Mouse (Mus musculus) brain, embryonic 18.5 days (tissue): ENCODE data around the gene Mad1l1.
"Not testable (repeated sequence)": the region's sequence is repeated elsewhere in the genome, so short reads cannot be mapped to it uniquely, and the experiment has no call there.

ENCODE experiments used
- DNase-seq: peaks from one replicate; pipeline ENCODE4 v3.0.0-alpha.2; 2012; ENCODE audit warnings: low read depth, low spot score

The Mad1l1 gene

DNA sequence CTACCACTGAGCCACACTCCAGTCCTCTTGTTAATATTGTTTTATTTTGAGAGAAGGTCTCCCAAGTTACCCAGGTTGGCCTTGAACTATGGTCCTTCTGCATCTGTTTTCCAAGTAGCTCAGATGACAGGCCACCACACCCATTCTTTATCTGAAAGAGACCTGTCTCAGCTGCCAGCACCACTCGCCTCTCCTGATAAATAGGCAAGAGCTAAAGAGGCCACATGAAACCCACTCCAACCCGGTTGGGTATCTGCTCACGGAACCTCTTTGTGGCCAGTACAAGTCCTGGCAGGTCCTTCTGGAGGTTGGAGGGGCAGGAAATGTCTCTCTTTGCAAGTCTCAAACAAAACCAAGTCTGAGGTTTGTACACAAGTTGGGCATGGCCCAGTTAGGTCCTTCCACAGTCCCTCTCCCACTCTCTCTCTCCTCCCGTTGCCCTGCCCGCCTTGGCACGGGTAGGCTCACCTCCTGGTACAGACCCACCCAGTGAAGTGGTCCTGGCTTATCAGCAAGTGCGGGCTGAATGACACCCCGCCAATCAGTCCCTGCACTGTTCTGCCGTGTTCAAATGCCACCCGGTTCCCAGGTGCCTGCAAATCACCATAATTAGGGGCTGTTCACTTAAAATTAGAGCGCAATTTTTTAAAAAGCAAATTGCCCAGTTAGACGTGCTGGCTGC, 308.9 kb downstream of the Mad1l1 start:
- no peak for DNase-seq

DNA sequence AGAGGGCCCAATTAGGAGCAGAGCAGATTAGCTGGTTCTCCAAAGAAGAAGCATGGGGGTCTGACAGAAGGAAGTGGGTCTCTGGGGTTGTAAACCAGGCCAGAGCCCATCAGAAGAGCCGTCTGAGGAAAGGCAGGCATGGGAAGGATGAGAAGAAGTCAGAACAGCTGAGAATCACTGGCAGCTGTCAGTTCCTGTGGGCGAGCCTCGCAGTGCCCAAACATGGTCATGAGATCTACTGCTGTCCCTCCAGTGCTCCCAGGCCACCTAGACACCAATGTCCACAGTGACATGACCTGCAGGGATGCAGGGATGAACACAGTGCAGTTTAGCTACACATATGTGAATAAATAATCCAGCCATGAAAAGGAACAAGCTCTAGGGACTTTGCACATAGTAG, 310.9 kb downstream of the Mad1l1 start:
- DNase-seq = no peak

DNA sequence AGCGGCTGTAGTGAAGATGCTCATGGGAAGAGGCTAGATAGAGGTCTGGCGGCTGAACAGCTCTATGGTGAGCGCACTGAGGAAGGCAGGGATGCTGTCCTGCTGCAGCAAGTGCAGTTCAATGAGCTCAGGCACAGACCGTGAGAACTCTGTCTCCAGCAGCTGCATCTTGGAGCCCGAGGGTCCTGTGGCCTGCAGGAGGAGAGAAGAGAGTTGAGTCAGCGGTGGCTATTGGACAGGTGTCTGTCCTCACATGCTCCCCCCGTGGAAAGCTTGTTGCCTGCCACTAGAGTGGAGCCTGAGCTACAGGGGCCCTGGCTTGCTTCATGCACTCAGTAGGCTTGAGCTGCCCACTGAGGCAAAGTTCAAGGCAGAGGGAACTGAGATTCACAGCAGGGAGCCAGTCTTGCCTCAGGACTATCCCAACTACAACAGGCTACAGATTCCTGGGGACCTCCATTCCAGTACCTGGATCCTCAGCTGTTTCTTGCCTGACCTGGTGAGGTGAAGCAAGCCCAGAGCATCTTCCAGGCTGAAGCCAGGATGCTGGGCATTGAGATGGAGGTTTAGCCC, 312.2 kb downstream of the Mad1l1 start:
- no peak for DNase-seq

GRCm38 (mm10) chr5:140008523-140008806, 312.9 kb downstream of the Mad1l1 start:
- DNase-seq = no peak

DNA sequence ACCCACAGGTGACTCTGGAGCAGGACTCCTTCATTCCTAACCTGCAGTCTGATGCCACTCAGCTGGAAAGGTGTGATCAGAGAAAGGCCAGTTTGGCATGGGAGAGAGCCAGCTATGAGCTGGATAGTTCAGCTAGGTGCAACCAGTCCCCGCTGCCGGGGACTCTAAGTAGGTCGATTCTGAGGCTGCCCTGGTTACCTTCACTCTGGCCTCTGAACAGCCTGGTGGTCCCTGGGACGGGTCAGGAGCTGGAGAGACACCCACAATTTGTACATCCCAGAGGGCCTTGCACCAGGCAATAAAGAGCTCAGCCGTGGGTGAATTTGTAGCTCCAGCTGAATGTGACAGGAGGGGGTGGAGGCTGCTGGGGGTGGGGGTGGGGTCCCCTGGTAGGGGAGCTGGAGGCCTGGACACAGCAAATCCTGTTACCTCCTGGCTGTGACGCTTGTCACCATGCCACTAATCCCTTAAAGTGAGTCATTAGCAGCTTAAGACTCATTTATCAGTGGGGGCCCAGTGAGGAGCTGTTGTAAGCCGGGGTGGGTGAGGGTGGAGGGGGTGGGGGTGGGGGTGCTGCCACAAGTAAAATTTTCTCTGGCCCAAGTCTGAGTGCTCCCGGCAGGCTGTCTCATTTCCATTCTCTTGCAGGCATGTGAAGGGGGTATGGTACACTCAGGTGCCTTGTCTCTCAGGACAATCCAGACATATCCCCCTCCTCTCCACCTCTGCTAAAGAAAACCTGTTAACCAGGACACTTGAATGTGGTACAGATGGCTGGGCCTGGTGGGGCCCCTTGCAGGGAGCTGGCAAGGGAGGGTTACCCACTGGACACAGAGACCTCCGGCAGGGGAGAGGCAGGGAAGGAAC, 313.5 kb downstream of the Mad1l1 start:
- no peak for DNase-seq

- no peak for DNase-seq
These were observed 314.5 kb downstream of the Mad1l1 start for GRCm38 (mm10) chr5:140006861-140007260.

DNA sequence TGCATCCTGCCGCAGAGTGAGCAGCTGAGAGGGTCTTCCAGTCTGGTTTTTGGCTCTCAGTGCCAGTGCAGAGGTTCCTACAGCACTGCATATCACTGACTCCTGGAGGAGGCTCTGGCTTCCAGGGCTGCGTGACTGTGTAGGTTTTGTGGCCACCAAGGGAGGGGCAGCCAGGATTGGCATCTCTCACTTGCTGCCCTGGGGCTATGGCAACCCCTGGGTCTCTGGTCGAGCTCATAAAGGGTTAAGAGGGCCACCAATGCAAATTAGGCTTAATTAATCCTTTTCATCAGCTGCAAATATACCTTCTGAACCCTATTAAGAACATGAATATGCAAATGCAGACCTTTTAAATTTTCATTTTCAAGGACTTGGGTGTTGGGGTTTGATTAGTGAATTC, 318.8 kb downstream of the Mad1l1 start:
- no peak for DNase-seq

GRCm38 (mm10) chr5:139998916-139999315, 322.4 kb downstream of the Mad1l1 start:
- DNase-seq = no peak

GRCm38 (mm10) chr5:139998321-139998720, 323.0 kb downstream of the Mad1l1 start:
- DNase-seq = not testable (repeated sequence)

DNA sequence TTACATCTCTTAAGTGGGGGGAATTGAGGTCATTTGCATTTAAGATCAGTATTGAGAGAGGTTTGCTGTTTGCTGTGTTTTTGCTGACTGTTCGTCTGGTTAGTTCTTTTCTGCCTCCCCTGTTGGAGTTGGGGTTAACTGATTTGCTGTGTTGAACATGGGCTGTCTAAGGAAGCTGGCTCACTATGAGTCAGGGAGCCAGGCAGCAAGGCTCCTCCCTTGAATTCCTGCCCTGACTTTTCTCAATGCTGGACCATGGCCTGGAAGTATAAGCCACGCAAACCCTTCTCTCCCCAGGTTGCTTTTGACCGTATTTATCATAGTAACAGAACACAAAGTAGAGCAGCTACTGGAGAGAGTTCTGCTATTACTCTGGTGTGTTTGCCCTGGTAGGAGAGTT, 329.8 kb downstream of the Mad1l1 start:
- no peak for DNase-seq

GRCm38 (mm10) chr5:139985073-139985746, 336.1 kb downstream of the Mad1l1 start:
- no peak for DNase-seq

DNA sequence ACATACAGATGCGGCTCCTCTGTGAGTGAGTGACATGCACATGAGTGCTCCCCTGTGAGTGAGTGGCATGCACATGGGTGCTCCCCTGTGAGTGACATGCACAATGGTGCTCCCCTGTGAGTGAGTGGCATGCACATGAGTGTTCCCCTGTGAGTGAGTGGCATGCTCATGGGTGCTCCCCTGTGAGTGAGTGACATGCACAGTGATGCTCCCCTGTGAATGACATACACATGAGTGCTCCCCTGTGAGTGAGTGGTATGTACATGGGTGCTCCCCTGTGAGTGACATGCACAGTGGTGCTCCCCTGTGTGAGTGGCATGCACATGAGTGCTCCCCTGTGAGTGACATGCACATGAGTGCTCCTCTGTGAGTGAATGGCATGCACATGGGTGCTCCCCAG, 339.4 kb downstream of the Mad1l1 start:
- no peak for DNase-seq

DNA sequence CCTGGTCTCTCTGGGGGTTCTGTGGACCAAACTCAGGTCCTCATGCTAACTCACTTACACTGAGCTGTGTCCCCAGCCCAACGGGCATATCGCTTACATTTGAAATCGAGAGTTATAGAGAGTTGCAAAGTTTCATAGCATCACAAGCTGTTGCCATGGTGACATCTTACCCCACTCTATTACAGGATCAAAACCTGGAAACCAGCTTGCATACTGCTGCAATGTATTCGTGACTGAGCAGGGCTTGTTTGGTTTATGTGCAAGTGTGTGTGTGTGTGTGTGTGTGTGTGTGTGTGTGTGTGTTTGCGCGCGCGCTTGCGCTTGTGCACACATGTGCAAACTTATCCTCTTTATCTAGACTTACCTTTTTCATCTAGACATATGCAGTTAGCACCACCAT, 342.0 kb downstream of the Mad1l1 start:
- DNase-seq = peak; percentile 14

- DNase-seq = no peak
These were observed 342.7 kb downstream of the Mad1l1 start for GRCm38 (mm10) chr5:139978525-139979276.

DNA sequence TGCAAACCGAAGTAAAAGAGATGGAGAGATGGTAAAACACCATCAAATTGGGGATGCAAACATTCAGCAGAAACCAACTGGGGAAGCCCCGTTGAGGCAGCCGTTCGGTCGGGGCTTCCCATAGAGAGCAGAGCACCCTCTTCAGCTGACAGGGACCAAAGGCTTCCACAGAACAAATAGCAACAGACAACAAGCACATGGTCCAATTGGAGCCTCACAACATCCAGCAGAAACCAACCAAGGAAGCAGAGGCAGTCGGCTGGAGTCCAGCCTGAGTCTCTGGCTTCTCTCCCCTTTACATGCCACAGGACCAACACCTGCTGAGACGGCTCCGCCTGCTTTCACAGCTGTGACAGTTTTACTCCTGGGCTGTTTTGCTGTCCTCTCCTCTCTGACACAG, 343.9 kb downstream of the Mad1l1 start:
- no peak for DNase-seq

- DNase-seq = no peak
These were observed 344.8 kb downstream of the Mad1l1 start for GRCm38 (mm10) chr5:139976584-139976983.

GRCm38 (mm10) chr5:139970186-139970631, 351.1 kb downstream of the Mad1l1 start:
- no peak for DNase-seq

GRCm38 (mm10) chr5:139969151-139969948, 352.0 kb downstream of the Mad1l1 start:
- DNase-seq = no peak

DNA sequence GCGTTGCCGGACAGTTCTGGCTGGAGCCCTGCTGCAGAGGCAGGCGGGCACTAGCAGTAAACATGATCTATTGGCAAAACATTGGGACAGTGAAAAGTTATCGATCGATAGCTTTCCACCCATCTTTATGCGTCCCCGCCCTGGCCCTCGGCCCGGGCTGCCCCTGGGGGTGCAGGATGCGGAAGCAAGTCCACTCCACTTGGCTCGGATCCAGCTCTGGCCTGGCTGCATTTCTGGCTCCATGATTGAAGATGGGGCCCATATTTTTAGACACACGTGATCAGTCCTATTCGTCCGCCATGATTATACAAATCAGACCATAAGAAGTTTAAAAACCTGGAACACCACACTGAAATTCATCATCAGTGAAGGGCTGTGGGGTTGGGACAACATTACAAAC, 355.8 kb downstream of the Mad1l1 start:
- DNase-seq = no peak

DNA sequence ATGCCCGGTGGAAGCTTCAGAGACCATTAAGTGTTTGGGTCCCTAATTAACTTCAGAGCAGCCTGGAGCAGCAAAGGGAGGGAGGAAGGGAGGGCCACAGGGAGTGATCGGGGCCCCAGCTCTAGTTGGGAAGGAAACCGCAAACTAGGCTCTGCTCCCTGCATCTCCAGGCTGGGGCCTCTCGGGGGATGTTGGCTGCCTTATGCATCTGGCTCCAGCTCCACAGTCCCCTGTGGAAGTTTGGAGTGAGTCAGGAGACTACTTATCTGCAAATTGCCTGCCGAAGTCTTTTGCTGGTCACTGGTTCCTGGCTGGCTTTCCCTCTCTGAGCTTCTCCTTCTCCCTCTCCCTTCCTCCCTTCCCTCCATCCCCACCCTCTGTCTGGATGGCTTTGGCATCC, 357.0 kb downstream of the Mad1l1 start:
- no peak for DNase-seq

GRCm38 (mm10) chr5:139959741-139960140, 361.6 kb downstream of the Mad1l1 start:
- DNase-seq = no peak
